Comparison of ENCODE assay signal across 11 mouse cellular contexts in genomic region chr2:109884106-109884505, GRCm38 (mm10). TPM values are rescaled to one million over a fixed set of nuclear protein-coding genes. Genes with fewer than 3 reads are reported as not detected.
DNase-seq lines count a peak whose midpoint lies in the region; ATAC-seq and TF ChIP-seq lines count a peak whose summit lies in the region.
"Had no signal": no experiment of that assay in that cellular context is flagged by ENCODE, and none has a peak within 500 bp of the region (broad histone marks: within the 10 kb centered on the region; RNA-seq: fewer than 3 reads in every experiment).

No protein-coding gene starts in this region.

- no peak for TF ChIP-seq POLR2A in thymus, adult 2 months (IDR thresholded peaks at IDR 0.05; ENCODE audit: control insufficient read depth, extremely low read depth, insufficient read depth, low read length, poor library complexity)

- DNase-seq in heart, adult 18-20 months, result peak; percentile 35 to 47
- no peak for DNase-seq in heart, embryonic 10.5 days (ENCODE audit: low spot score)
- DNase-seq in 3134 (ENCODE audit: extremely low read depth, insufficient read length, low spot score), result peak; percentile 73
- peak; percentile 60 for DNase-seq in adipocyte (ENCODE audit: low spot score)
- peak; percentile 42 for DNase-seq in fat pad, adult 2 months (ENCODE audit: extremely low read depth, low read depth, low spot score)
- DNase-seq in thymus, adult 2 months, result no peak
- DNase-seq: kidney, adult 8-10 months; spleen, adult 18-20 months; thymus, adult 18-20 months had no signal

- WGBS in heart, embryonic 10.5 days, result 76% methylated on average over 4 of the region's 4 CpGs
- WGBS in intestine, postnatal 0 days, result 74% methylated on average over 4 of the region's 4 CpGs
- WGBS in thymus, adult 2 months, result 88% methylated on average over 4 of the region's 4 CpGs

- ATAC-seq in intestine, postnatal 0 days, result no peak

- no peaks in the 10 kb centered on the region for H3K4me1 ChIP-seq in heart, embryonic 10.5 days
- H3K4me1 ChIP-seq in intestine, postnatal 0 days (replicated peaks; ENCODE audit: control insufficient read depth, insufficient read depth, low read length), result no peaks in the 10 kb centered on the region
- H3K4me1 ChIP-seq in thymus, adult 2 months (replicated peaks; ENCODE audit: control insufficient read depth, insufficient read depth, low read length), result no peaks in the 10 kb centered on the region
- H3K4me1 ChIP-seq: embryonic facial prominence, embryonic 15.5 days had no signal

- no peaks in the 10 kb centered on the region for H3K36me3 ChIP-seq in heart, embryonic 10.5 days
- no peaks in the 10 kb centered on the region for H3K36me3 ChIP-seq in intestine, postnatal 0 days (ENCODE audit: control insufficient read depth, insufficient read depth)
- H3K36me3 ChIP-seq in thymus, adult 2 months (ENCODE audit: control insufficient read depth, insufficient read depth, low read length), result no peaks in the 10 kb centered on the region
- H3K36me3 ChIP-seq: embryonic facial prominence, embryonic 15.5 days had no signal

- H3K4me3 ChIP-seq in heart, embryonic 10.5 days, result no peak overlapping the region
- no peak overlapping the region for H3K4me3 ChIP-seq in intestine, postnatal 0 days (ENCODE audit: low read depth, low read length)
- no peak overlapping the region for H3K4me3 ChIP-seq in thymus, adult 2 months (ENCODE audit: control insufficient read depth, insufficient read depth, low read length)
- H3K4me3 ChIP-seq: embryonic facial prominence, embryonic 15.5 days had no signal

- no peak overlapping the region for H3K9ac ChIP-seq in intestine, postnatal 0 days (ENCODE audit: low read depth, low read length)
- H3K9ac ChIP-seq: embryonic facial prominence, embryonic 15.5 days had no signal

- no peaks in the 10 kb centered on the region for H3K9me3 ChIP-seq in heart, embryonic 10.5 days
- H3K9me3 ChIP-seq in intestine, postnatal 0 days (ENCODE audit: control insufficient read depth), result no peaks in the 10 kb centered on the region
- H3K9me3 ChIP-seq: embryonic facial prominence, embryonic 15.5 days had no signal

- TF ChIP-seq CTCF in intestine, postnatal 0 days (IDR thresholded peaks at IDR 0.05; ENCODE audit: low read depth), result no peak
- TF ChIP-seq CTCF in thymus, adult 2 months (IDR thresholded peaks at IDR 0.05; ENCODE audit: borderline replicate concordance, control insufficient read depth, extremely low read depth, insufficient read depth, low read length, poor library complexity), result no peak

- H3K27ac ChIP-seq in heart, embryonic 10.5 days, result no peak overlapping the region
- no peak overlapping the region for H3K27ac ChIP-seq in intestine, postnatal 0 days (ENCODE audit: low read depth, low read length)
- H3K27ac ChIP-seq in thymus, adult 2 months (ENCODE audit: control insufficient read depth, insufficient read depth, low read length), result no peak overlapping the region
- H3K27ac ChIP-seq: embryonic facial prominence, embryonic 15.5 days had no signal

- no peaks in the 10 kb centered on the region for H3K27me3 ChIP-seq in heart, embryonic 10.5 days (ENCODE audit: insufficient read depth, poor library complexity, severe bottlenecking)
- H3K27me3 ChIP-seq in intestine, postnatal 0 days (replicated peaks; ENCODE audit: control insufficient read depth, insufficient read depth, low read length), result no peaks in the 10 kb centered on the region
- no peaks in the 10 kb centered on the region for H3K27me3 ChIP-seq in thymus, adult 2 months (ENCODE audit: control insufficient read depth, insufficient read depth, low read length)
- H3K27me3 ChIP-seq: embryonic facial prominence, embryonic 15.5 days had no signal

- no peak overlapping the region for H3K4me2 ChIP-seq in intestine, postnatal 0 days (replicated peaks; ENCODE audit: low read depth)
- H3K4me2 ChIP-seq: embryonic facial prominence, embryonic 15.5 days had no signal

RNA-seq across cellular contexts. Expression of gene Lin7c, which starts 6.5 kb away (rescaled TPM):
- 10 to 100 TPM; 36.2 to 42.1 TPM for total RNA-seq in heart, adult 18-20 months (2021)
- polyA plus RNA-seq in heart, embryonic 10.5 days (2016; fragmentation: Nextera tagmentation; extraction: Ambion mirVana), result 50.8 and 54.3 TPM in 2 replicates
- 37.1 and 40.3 TPM in 2 replicates for polyA plus RNA-seq in intestine, postnatal 0 days (2015; fragmentation: Nextera tagmentation; extraction: Ambion mirVana)
- 9.1 and 10.0 TPM in 2 replicates for polyA plus RNA-seq in thymus, adult 2 months (2012; rRNA removed)

RNA-seq across cellular contexts. Expression of gene Lgr4, which starts 33.3 kb away (rescaled TPM):
- total RNA-seq in heart, adult 18-20 months (2021), result 10 to 100 TPM; 23.3 to 23.6 TPM
- polyA plus RNA-seq in heart, embryonic 10.5 days (2016; fragmentation: Nextera tagmentation; extraction: Ambion mirVana), result 10.2 and 12.7 TPM in 2 replicates
- 15.0 and 15.9 TPM in 2 replicates for polyA plus RNA-seq in intestine, postnatal 0 days (2015; fragmentation: Nextera tagmentation; extraction: Ambion mirVana)
- 4.5 and 7.2 TPM in 2 replicates for polyA plus RNA-seq in thymus, adult 2 months (2012; rRNA removed)

Comparison
In these comparisons a context has a peak if more than half of its experiments do, and no peak if none do; other contexts are left out.
1. DNase-seq: peak in heart, adult 18-20 months (2 of 2), 3134 (single experiment), adipocyte (single experiment) and fat pad, adult 2 months (single experiment); none in heart, embryonic 10.5 days (single experiment) and thymus, adult 2 months (single experiment).